Mouse (Mus musculus) small intestine, adult 2 months (tissue): ENCODE results near the gene Defb47.

ENCODE experiments used
- CTCF ChIP-seq: fragments of 200-500 bp; IDR thresholded peaks from 2 replicates; pipeline ENCODE4 v1.5.1; 2012; ENCODE audit warnings: low read depth, mild to moderate bottlenecking, control low read depth, inconsistent platforms, low read length, moderate library complexity, mixed read lengths; ENCODE audit not compliant: insufficient replicate concordance, insufficient read length; ENCODE audit errors: extremely low read depth
- POLR2A ChIP-seq: fragments of 200-500 bp; IDR thresholded peaks from 2 replicates; pipeline ENCODE4 v1.6.1; 2012; ENCODE audit warnings: low read depth, mild to moderate bottlenecking, control low read depth, inconsistent platforms, low read length, moderate library complexity

DNA sequence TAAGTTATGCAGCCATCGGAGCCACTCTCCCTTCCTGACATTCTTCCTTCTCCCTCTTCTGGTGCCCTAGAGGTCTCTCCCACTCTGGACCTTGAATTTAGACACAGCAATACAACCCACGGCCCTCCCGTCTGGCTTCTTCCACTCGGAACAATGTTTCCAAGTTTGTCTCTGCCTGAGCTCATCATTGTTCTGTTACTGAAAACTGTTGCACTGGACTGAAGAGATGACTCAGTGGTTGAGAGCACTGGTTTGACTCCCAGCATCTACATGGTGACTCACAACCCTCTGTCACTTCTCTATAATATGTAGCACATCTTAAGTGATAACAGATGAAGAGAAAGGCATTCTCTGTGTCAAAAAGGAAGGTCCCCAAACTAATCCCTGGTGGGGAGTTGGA lies 16.8 kb downstream of the Defb47 start:
- TF ChIP-seq CTCF (no peak), POLR2A (no peak)
